Mouse (Mus musculus) midbrain, embryonic 11.5 days (tissue): ENCODE data around the gene Ptgds. TPM values are rescaled to one million over a fixed set of nuclear protein-coding genes. Genes with fewer than 3 reads are reported as not detected.
A peak's percentile ranks its signal among the peaks of the same experiment; 100 is the strongest.

ENCODE experiments used
- ATAC-seq: fragments of 200-750 bp; cut with Nextera tagmentation; 2 replicates; pipeline ENCODE4 v1.8.0; 2017; ENCODE audit warnings: moderate TSS enrichment, moderate library complexity; ENCODE audit not compliant: low FRiP score
- DNase-seq: peaks from one replicate; pipeline ENCODE4 v3.0.0; 2015; ENCODE audit warnings: low spot score; ENCODE audit errors: missing footprints
- H3K27ac ChIP-seq: fragments of 300-500 bp; sonication (generic); 2 replicates; pipeline ENCODE4 v1.5.1; 2014; ENCODE audit warnings: low read depth, low read length
- H3K27me3 ChIP-seq: fragments of 300-500 bp; sonication (generic); 2 replicates; pipeline ENCODE4 v1.6.1; 2014; ENCODE audit warnings: mild to moderate bottlenecking, low read length, moderate library complexity, mixed read lengths; ENCODE audit not compliant: control insufficient read depth, insufficient read depth
- H3K36me3 ChIP-seq: fragments of 300-500 bp; sonication (generic); 2 replicates; pipeline ENCODE4 v1.6.1; 2014; ENCODE audit warnings: mild to moderate bottlenecking, low read length, moderate library complexity, mixed read lengths; ENCODE audit not compliant: control insufficient read depth, insufficient read depth
- H3K4me1 ChIP-seq: fragments of 300-500 bp; sonication (generic); 2 replicates; pipeline ENCODE4 v1.6.1; 2014; ENCODE audit warnings: low read length; ENCODE audit not compliant: control insufficient read depth, insufficient read depth
- H3K4me2 ChIP-seq: fragments of 300-500 bp; sonication (generic); 2 replicates; pipeline ENCODE4 v1.6.1; 2014; ENCODE audit warnings: mild to moderate bottlenecking, moderate library complexity
- H3K4me3 ChIP-seq: fragments of 300-500 bp; sonication (generic); 2 replicates; pipeline ENCODE4 v1.5.1; 2014; ENCODE audit warnings: low read depth, low read length
- H3K9ac ChIP-seq: fragments of 300-500 bp; sonication (generic); 2 replicates; pipeline ENCODE4 v1.6.1; 2014; ENCODE audit warnings: low read length
- H3K9me3 ChIP-seq: fragments of 300-500 bp; sonication (generic); 2 replicates; pipeline ENCODE4 v1.6.1; 2016; ENCODE audit warnings: low read length; ENCODE audit not compliant: control insufficient read depth
- WGBS: fragments of 180-500 bp; shearing (Covaris S2); extraction: QIAGEN DNeasy Blood & Tissue Kit; methylation state at CpG from one replicate; pipeline ENCODE4 v1.1.7; 2014; 5-methylcytosine and 5-hydroxymethylcytosine counted together
- polyA plus RNA-seq: library from polyadenylated mRNA; unstranded; fragments of >200 nt; fragmentation: Nextera tagmentation; extraction: Ambion mirVana; gene quantifications from 2 replicates; pipeline ENCODE4 v1.2.1, GENCODE M21; 2014

Ptgds gene
- polyA plus RNA-seq, 1 experiment from 2014 or later, result not detected

DNA sequence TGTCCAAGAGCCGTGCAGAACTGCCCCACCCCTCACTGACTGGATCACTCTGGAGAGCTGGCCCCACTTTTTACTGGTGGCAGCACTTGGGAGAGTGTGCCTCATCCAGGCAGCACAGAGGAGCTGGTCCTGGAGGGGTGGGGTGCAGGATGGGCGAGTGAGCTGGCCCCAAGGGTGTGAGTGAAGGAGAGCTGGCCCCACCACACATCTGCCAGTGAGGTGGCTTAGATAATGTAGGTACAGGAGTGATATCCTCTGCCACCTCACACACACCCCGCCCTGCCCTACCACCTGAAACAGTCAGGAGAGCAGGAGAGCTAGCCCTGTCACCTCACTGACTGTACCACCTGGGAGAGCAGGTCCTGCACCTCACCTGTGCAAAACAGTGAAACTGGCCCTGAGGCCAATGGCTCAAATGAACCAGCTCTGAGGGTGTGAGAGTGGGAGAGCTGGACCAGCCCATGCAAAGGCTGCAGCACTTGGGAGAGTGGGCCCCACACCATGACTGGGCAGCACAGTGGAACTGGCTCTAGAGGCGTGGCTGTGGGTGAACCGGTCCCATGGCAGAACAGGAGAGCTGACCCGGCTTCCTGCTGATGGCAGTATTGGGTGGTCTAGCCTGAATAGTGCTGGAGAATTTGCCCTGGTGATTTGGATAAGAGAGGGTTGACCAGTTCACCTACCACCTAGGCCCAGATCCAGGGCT, 18.3 kb upstream of the Ptgds start:
- Histone ChIP-seq H3K27me3 (no peaks in the 10 kb centered on the region), H3K36me3 (no peaks in the 10 kb centered on the region), H3K9me3 (no peaks in the 10 kb centered on the region), H3K4me2 (no peak overlapping the region), H3K27ac (no peak overlapping the region), H3K4me1 (no peaks in the 10 kb centered on the region), H3K9ac (no peak overlapping the region), H3K4me3 (no peak overlapping the region)
- 78% methylated on average over 6 of the region's 6 CpGs for WGBS
- DNase-seq, result no peak
- ATAC-seq, result no peak

GRCm38 (mm10) chr2:25484901-25485647, 15.2 kb upstream of the Ptgds start:
- Histone ChIP-seq H3K27ac (no peak overlapping the region), H3K9me3 (no peaks in the 10 kb centered on the region), H3K36me3 (no peaks in the 10 kb centered on the region), H3K27me3 (no peaks in the 10 kb centered on the region), H3K4me2 (no peak overlapping the region), H3K9ac (no peak overlapping the region), H3K4me3 (no peak overlapping the region), H3K4me1 (no peaks in the 10 kb centered on the region)
- ATAC-seq, result no peak
- DNase-seq, result no peak
- 71% methylated on average over 11 of the region's 11 CpGs for WGBS

- no peaks in the 10 kb centered on the region for H3K9me3 ChIP-seq
- no peaks in the 10 kb centered on the region for H3K4me1 ChIP-seq
- H3K27ac ChIP-seq, result no peak overlapping the region
- H3K36me3 ChIP-seq, result no peaks in the 10 kb centered on the region
- ATAC-seq (no peak), DNase-seq (no peak)
- H3K4me2 ChIP-seq, result no peak overlapping the region
- no peak overlapping the region for H3K9ac ChIP-seq
- no peaks in the 10 kb centered on the region for H3K27me3 ChIP-seq
- 22% methylated on average over 7 of the region's 7 CpGs for WGBS
- H3K4me3 ChIP-seq, result no peak overlapping the region
These were observed 13.1 kb upstream of the Ptgds start for GRCm38 (mm10) chr2:25482969-25483368.

GRCm38 (mm10) chr2:25480541-25480940, 10.7 kb upstream of the Ptgds start:
- Histone ChIP-seq H3K4me1 (no peaks in the 10 kb centered on the region), H3K9ac (no peak overlapping the region), H3K36me3 (no peaks in the 10 kb centered on the region), H3K9me3 (no peaks in the 10 kb centered on the region), H3K27ac (no peak overlapping the region), H3K27me3 (no peaks in the 10 kb centered on the region), H3K4me3 (no peak overlapping the region), H3K4me2 (no peak overlapping the region)
- 82% methylated on average over 1 of the region's 1 CpGs for WGBS
- ATAC-seq (no peak), DNase-seq (no peak)

- H3K4me3 ChIP-seq, result no peak overlapping the region
- H3K36me3 ChIP-seq, result no peaks in the 10 kb centered on the region
- H3K4me2 ChIP-seq, result no peak overlapping the region
- WGBS, result 79% methylated on average over 10 of the region's 10 CpGs
- no peak overlapping the region for H3K9ac ChIP-seq
- no peak for DNase-seq
- no peak for ATAC-seq
- H3K27ac ChIP-seq, result no peak overlapping the region
- no peaks in the 10 kb centered on the region for H3K4me1 ChIP-seq
- no peaks in the 10 kb centered on the region for H3K27me3 ChIP-seq
- no peaks in the 10 kb centered on the region for H3K9me3 ChIP-seq
These were observed 9.9 kb upstream of the Ptgds start for GRCm38 (mm10) chr2:25479551-25480311.

GRCm38 (mm10) chr2:25477967-25478675, 8.3 kb upstream of the Ptgds start:
- H3K27me3 ChIP-seq, result no peaks in the 10 kb centered on the region
- no peak overlapping the region for H3K27ac ChIP-seq
- H3K4me3 ChIP-seq, result no peak overlapping the region
- no peaks in the 10 kb centered on the region for H3K36me3 ChIP-seq
- no peak for DNase-seq
- no peak for ATAC-seq
- 93% methylated on average over 3 of the region's 3 CpGs for WGBS
- no peak overlapping the region for H3K9ac ChIP-seq
- H3K9me3 ChIP-seq, result no peaks in the 10 kb centered on the region
- H3K4me1 ChIP-seq, result no peaks in the 10 kb centered on the region
- no peak overlapping the region for H3K4me2 ChIP-seq

DNA sequence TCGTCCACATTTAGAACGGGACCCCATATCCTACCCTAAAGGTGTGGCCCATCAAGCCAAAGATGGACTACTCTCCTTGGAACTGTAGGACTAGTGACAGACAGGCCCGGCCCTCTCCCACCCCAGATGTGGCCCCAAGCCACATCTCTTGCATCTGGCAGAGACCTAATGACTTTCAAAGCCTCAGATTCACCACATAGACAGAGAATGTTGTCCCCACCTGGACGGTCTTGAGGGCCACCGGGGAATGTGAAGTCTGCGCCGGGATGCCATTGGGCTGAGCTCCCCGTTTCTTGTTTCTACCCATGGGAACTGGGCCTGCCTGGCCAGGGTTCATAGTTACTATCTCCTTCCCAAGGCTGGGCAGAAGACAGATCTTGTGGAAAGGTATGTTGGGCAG, 7.7 kb upstream of the Ptgds start:
- ATAC-seq, result no peak
- H3K27me3 ChIP-seq, result no peaks in the 10 kb centered on the region
- H3K4me1 ChIP-seq, result no peaks in the 10 kb centered on the region
- no peak overlapping the region for H3K4me3 ChIP-seq
- no peaks in the 10 kb centered on the region for H3K9me3 ChIP-seq
- no peak overlapping the region for H3K27ac ChIP-seq
- no peak overlapping the region for H3K4me2 ChIP-seq
- DNase-seq, result peak; percentile 51
- WGBS, result 91% methylated on average over 8 of the region's 8 CpGs
- no peaks in the 10 kb centered on the region for H3K36me3 ChIP-seq
- H3K9ac ChIP-seq, result no peak overlapping the region

- peak; percentile 37 for DNase-seq
- H3K4me2 ChIP-seq, result no peak overlapping the region
- H3K36me3 ChIP-seq, result no peaks in the 10 kb centered on the region
- H3K4me1 ChIP-seq, result no peaks in the 10 kb centered on the region
- no peak overlapping the region for H3K9ac ChIP-seq
- WGBS, result 70% methylated on average over 2 of the region's 2 CpGs
- no peak overlapping the region for H3K27ac ChIP-seq
- H3K4me3 ChIP-seq, result no peak overlapping the region
- H3K27me3 ChIP-seq, result no peaks in the 10 kb centered on the region
- ATAC-seq, result no peak
- no peaks in the 10 kb centered on the region for H3K9me3 ChIP-seq
These were observed 2.7 kb upstream of the Ptgds start for GRCm38 (mm10) chr2:25472550-25472949.
